Mouse (Mus musculus) megakaryocyte progenitor cell, adult 5-6 weeks (primary cell): ENCODE data around the gene Spata45. TPM values are rescaled to one million over a fixed set of nuclear protein-coding genes. Genes with fewer than 3 reads are reported as not detected.
"Not testable (repeated sequence)": the region's sequence is repeated elsewhere in the genome, so short reads cannot be mapped to it uniquely, and the experiment has no call there.

ENCODE experiments used
- ATAC-seq: replicated peaks from 2 replicates; pipeline ENCODE4 v1.8.0; 2016; ENCODE audit warnings: mild to moderate bottlenecking, moderate TSS enrichment, inconsistent platforms; ENCODE audit not compliant: poor library complexity
- total RNA-seq, 2 experiments: library from RNA; stranded (forward) in 1 of 2; stranded (reverse) in 1 of 2; fragments of 157-497, 149-512 nt in 1 of 2; fragments of 200-1000 nt in 1 of 2; gene quantifications; 2 replicates each; pipeline versions ENCODE4 v1.2.3 to v1.2.4; 2015 to 2017

The Spata45 gene
- total RNA-seq (2015) (not detected in 2 replicates), total RNA-seq (2017) (not detected in 2 replicates)

- ATAC-seq, result no peak
Observed at GRCm38 (mm10) chr1:191036554-191037334, at the start of gene Spata45. Gene Spata45, plus strand, starts transcription at chr1:191036639.

GRCm38 (mm10) chr1:190989437-190990082 is 46.9 kb upstream of the Spata45 start:
- peak; percentile 57 for ATAC-seq

- no peak for ATAC-seq
Observed at GRCm38 (mm10) chr1:190995548-190995947, 40.9 kb upstream of the Spata45 start.

- peak; percentile 36; the same call in 1 of the 2 replicates for ATAC-seq
Observed at GRCm38 (mm10) chr1:190996346-190996877, 40.0 kb upstream of the Spata45 start.

- ATAC-seq, result no peak
Observed at GRCm38 (mm10) chr1:190998027-190998426, 38.4 kb upstream of the Spata45 start.

- ATAC-seq, result no peak
Observed at GRCm38 (mm10) chr1:191000686-191001085, 35.8 kb upstream of the Spata45 start.

GRCm38 (mm10) chr1:191002201-191002600 is 34.2 kb upstream of the Spata45 start:
- peak; percentile 74 for ATAC-seq

- peak; percentile 68 for ATAC-seq
Observed at GRCm38 (mm10) chr1:191008707-191009106, 27.7 kb upstream of the Spata45 start.

GRCm38 (mm10) chr1:191014271-191014670 is 22.2 kb upstream of the Spata45 start:
- no peak for ATAC-seq

GRCm38 (mm10) chr1:191019803-191020202 is 16.6 kb upstream of the Spata45 start:
- no peak for ATAC-seq

- no peak for ATAC-seq
Observed at GRCm38 (mm10) chr1:191020217-191020924, 16.1 kb upstream of the Spata45 start.

- ATAC-seq, result no peak
Observed at GRCm38 (mm10) chr1:191021016-191021415, 15.4 kb upstream of the Spata45 start.

- ATAC-seq, result peak; percentile 37
Observed at GRCm38 (mm10) chr1:191023140-191023539, 13.3 kb upstream of the Spata45 start.

- ATAC-seq, result not testable (repeated sequence)
Observed at GRCm38 (mm10) chr1:191023806-191024205, 12.6 kb upstream of the Spata45 start.

- peak; percentile 10; the same call in 1 of the 2 replicates for ATAC-seq
Observed at GRCm38 (mm10) chr1:191025016-191026012, 11.1 kb upstream of the Spata45 start.

GRCm38 (mm10) chr1:191026021-191026713 is 10.3 kb upstream of the Spata45 start, which contains the start of gene Flvcr1:
Gene Flvcr1, minus strand, starts transcription at chr1:191026158.
- ATAC-seq, result peak; percentile 89

GRCm38 (mm10) chr1:191030182-191030581 is 6.3 kb upstream of the Spata45 start:
- no peak for ATAC-seq

- ATAC-seq, result not testable (repeated sequence)
Observed at GRCm38 (mm10) chr1:191030922-191031425, 5.5 kb upstream of the Spata45 start.

- peak; percentile 37; the same call in 1 of the 2 replicates for ATAC-seq
Observed at GRCm38 (mm10) chr1:191035649-191036048, 790 bp upstream of the Spata45 start.
